Mouse (Mus musculus) testis, postnatal 14 days (tissue): ENCODE results near the gene Dcun1d4.
"Not testable (repeated sequence)": the region's sequence is repeated elsewhere in the genome, so short reads cannot be mapped to it uniquely, and the experiment has no call there.

Source experiments
- DNase-seq: peaks from one replicate; pipeline ENCODE4 v3.0.0; 2021; ENCODE audit warnings: low spot score

Gene Dcun1d4

DNA sequence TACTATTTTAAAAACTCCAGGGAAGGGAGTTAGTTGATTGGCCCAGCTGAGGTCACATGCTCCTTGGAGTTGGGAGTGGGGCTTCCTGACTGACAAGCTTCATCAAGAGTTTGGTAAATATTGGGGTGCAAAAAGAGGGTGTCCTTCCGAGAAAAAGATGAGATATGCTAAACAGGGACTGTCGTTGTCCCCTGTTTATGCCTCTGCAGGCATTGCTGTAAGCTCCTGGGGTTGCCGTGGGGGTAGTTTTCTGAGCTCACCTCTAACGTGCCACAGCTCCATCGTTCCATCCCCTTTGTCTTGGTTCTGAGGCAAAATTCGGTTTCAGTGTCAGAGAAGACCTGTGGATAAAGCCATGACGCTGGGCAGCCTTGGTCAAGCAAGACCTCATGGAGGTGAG, at the start of gene Dcun1d4:
Gene Dcun1d4, plus strand, starts transcription at position 301 of the 400 bp plus-strand sequence.
- DNase-seq: no peak

DNA sequence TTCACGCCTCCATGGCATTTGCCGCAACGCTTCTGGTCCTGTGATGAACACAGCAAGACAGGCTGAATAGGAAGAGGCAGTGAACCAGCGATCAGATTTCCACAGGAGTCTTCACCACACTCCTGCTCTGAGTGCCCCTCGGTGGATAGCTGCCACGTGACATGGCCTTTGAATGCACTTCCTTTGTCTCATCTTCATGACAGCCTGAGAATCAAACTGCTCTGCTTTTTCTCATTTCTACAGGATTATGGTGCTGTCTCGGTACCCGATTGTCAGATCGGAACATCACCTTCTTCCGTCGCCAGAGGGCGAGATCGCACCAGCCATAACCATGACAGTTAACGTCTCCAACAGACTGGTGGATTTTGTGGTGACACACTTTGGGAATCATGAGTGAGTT, 49.2 kb upstream of the Dcun1d4 start:
- DNase-seq: peak; percentile 34

DNA sequence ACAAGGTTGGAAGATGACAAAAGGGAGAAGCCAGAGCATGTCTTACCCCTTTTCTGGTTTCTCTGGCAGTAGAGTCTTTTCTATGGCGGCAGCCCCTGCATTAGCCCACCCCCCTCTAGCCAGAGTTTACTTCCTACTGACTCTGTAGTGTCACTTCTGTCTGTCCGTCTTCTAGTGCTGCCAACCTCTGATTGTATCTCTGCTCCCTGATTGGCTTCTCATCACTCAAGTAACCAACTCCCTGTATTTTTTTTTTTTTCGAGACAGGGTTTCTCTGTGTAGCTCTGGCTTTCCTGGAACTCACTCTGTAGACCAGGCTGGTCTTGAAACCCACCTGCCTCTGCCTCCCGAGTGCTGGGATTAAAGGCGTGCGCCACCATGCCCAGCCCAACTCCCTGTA, 48.0 kb upstream of the Dcun1d4 start:
- no peak for DNase-seq

DNA sequence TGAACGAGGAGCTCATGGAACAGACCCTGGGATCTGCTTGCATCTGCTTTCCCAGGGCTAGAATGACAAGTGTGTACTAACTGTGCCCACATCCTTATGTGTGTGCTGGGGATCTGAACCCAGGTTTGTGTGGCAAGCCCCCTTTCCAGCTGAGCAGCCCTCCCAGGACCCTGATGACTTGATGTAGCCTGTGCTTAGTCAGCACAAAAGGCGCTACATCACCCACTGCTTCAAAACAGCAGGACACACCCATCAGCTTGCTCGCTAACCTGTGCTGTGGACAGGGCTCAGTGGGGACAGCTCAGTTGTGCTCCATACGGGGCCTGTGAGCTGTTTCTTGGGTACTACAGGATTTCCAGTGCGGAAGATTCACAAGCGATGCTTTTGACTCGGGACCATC, 46.0 kb upstream of the Dcun1d4 start:
- no peak for DNase-seq

DNA sequence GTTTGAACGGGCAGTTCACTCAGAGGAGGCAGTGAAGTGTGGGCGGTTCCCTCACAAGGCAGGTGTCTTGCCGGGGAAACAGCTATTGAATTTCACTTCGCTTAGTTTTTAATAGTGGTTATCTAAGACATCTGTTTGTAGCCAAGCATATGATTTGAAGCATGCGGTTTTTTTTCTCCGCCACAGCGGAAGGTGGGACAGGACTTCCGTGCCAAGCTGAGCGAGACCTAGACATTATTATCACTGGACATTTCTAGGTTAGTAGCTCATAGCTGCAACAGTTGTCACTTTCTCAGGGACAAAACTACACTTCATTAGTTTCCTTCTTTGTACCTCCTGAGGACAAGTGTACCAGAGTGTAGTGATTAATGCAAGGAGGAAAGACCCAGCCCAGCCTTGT, 38.6 kb upstream of the Dcun1d4 start:
- DNase-seq: no peak

DNA sequence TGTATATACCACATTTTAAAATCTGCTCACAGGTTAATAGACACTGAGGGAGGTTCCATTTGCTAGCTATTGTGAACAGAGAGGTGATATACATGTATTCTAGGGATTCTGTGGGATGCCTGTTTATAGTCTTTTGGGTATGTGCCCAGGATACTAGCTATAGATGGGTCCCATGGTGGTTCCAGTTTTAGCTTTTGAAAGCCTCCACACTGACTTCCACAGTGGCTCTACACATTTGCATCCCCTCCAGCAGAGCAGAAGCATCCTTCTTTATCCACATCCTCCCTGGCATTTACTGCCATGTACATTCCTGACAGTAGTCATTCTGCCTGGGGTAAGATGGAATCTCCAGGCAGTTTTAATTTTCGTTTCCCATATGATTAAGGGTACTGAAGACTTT, 30.5 kb upstream of the Dcun1d4 start:
- DNase-seq: no peak

DNA sequence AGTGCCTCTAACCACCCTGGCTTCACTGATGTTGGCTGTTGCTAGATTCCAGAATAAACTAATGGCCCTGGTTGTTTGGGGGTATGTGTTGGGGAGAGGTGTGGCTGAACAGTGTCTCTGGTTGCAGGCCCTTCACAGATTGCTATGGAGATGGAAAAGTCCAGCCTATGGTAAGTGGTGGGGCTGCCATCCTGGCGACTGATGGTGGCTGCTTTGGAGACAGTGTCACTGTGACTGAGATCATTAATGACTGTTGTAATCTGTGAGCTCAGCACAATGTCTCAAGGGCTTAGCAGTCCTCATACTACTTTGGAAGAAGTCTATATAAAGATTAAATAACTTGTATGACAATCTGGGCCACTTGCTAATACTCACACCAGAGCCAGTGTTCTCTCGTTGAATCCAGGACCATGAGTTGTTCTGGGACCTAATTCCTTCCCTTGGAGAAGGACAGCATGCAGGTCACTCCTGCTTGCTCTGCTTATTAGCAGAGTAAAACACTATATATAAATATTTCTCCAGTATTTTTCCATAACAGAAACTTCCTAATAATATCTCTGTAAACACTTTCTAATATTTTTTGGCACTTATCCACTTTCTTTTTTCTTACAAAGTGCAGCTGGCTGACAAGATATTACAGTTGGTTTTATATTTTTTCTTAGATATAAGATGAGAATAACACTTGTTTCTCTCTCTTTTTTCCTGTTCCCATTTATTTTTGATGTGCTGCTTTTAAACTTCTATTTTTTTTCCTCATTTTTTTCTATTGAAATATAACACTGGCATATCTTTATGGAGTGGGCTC, 26.1 kb upstream of the Dcun1d4 start:
- DNase-seq: no peak

DNA sequence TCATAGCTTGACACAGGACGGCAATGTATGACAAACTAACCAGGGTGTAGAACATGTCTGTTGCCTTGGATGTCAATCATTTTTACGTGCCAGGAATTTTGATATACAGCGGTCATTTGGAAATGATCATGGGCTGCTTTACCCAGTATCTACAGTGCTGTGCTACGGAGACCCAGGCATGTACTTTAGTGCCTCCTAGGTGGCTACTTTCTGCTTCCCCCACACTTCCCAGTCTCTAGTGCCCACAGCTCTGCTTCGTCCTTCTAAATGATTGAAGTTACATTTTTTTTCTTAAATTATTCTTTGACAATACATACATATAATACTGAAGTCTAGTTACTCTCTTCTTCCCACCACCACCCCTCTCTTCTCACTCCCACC, 25.5 kb upstream of the Dcun1d4 start:
- DNase-seq: no peak

DNA sequence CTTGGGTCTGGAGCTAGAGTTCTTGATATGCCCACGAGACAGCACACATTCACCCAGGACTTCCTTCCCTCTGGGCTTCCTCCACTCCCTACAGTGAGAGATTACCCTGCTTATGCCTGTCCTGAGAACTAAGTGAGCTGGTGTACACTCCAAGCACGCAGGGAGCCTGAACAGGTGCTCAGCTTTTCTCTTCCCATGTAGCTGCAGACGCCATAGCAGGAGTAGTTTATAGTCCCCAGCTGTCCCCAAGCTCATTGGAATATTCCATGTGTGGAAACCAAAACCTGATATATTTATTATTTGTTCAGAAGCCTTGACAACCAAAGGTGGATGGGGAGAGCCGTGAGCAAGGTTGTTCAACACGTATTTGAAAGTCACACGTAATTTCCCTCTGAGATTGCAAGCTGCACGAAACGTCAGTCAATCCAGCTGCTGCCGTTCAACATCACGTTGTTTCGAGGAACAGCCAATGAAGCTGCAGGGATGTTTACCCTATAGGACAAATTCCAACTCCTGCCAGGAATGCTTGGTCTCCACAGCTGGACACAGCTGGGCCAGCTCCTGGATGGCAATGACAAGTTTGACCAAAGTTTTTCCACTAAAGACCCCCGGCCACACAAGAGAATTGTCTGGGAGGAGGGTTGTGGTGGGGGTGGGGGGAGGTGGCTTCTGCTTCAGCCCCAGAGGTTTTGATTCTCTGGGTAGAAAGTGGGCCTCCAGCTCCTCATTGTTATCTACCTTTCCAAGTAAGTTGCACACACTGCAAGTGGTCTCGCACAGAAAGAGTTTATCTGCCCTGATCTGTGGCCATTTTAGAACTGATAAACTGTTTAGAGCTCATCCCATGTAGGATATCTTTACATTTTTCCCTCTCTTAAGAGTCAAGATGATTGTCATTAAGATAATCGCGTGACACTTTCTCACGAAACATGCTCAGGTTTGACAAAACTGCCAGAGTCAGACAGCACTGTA, 12.1 kb upstream of the Dcun1d4 start:
- DNase-seq: no peak

DNA sequence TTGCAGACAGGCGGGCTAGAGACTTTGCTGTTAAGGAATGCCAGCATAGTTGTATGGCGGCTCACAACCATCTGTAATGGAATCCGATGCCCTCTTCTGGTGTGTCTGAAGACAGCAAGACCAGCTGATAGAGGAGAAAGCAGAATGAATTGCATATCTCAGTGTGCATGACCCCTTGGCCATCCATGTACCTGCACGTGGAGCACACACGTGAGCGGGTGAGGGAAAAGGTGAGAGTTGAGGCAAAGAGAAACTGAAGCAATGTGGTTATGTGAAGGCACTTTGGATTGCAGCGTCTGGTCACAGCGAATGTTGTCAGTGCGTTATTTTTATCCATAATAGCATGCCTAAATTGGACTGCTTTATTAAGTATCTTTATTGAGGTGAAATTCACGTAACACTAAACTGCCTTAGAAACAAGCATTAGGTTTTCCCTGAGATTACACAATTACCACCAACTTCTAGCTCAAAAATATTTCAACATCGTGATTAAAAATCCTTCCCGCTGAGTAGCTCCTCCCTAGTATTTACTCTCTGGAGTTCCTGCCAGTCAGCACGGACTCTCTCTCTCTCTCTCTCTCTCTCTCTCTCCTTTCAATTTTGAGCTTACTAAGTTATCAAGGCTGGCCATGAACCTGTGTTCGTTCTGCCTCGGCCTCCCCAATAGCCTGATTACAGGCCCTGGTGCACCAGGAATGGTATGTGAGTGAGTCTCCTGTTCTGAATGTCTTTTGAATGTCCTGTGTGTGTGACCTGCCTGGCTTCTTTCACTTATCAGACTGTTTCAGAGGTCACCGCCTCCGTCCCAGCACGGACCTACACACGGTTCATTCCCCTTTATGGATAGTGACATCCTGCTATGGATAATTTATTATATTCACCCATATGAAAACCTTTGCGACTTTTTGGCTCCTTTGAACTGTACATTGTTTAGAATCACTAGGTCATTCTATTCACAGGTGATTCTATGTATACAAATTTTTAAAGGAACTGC, 6.1 kb upstream of the Dcun1d4 start:
- no peak for DNase-seq

DNA sequence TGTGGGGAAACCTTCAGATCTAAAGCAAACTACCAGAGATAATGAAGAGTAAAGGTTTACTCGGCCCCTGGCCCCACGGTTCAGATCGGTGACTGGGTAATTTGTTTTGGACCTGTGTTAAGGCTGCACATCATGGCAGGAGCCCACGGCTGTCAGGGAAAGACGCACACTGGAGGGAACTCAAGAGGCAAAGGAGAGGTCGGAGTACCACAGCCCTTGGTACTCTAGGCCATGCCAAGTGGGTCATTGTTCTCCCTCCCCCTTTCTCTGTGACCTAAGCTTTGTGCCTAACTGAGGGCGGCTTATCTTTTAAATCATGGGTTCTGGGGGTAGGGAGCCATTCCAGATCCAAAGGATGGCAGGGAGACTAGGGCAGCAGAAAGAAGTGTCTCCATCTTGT, 601 bp downstream of the Dcun1d4 start:
- no peak for DNase-seq

DNA sequence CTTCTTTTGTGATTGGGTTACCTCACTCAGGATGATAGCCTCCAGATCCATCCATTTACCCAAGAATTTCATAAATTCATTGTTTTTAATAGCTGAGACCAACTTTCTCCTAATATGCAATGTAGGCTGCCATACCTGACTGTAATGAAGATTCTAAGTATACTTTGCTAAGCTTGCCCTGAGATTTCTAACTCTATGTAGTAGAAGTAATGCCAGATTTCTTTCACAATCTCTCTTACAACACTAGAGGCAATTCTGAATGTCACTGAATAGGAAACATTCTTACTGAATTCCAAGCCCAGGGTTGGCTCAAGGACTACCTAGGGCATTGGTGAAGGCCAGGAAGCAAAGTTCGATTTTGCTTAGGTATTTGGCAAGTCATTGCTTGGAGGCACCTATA, 1.6 kb downstream of the Dcun1d4 start:
- DNase-seq: not testable (repeated sequence)

DNA sequence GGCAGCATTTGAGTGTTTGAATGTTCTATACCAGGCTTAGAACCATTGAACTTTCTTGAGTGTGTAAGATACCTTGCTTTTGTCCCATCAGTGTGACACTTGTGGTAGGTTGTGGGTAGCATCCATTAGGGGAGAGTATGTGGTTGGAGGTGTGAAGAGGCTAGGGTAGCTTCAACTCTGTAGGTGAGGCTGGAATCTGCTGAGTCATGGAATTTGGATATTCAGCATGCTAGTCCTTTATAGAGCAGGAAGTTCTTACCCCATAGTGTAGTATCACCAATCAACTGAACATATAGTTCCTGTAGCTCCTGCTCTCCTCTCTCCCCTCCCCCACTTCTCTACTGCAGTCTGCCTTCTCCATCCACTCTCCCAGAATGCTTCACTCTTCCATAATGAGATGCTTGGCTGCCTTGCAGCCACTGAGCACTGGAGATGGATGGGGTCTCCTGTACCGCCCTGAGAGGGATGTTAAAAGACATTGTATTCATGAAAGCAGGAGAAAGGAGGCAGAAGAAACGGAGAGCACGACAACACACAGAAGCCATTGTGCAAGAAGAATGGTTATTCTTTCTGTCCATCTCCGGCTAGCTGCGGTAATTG, 3.3 kb downstream of the Dcun1d4 start:
- no peak for DNase-seq

DNA sequence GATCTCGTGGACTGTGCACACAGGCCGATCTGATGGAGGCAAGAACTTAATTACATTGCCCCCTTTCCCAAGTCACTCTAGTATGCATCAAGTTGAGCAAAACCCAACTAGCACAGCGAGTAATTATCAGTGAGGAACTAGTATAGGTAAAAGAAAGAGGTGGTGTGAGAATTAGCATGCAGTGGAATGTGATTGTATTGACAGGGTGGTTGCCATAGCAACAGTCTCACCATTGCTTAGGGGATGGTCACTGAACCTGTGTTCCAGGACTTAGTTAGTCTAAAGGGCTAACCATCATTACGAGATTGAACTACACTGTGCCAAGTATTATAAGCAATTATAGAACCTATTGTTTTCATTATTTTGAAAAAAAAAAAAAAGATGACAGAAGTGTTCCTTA, 5.7 kb downstream of the Dcun1d4 start:
- no peak for DNase-seq

DNA sequence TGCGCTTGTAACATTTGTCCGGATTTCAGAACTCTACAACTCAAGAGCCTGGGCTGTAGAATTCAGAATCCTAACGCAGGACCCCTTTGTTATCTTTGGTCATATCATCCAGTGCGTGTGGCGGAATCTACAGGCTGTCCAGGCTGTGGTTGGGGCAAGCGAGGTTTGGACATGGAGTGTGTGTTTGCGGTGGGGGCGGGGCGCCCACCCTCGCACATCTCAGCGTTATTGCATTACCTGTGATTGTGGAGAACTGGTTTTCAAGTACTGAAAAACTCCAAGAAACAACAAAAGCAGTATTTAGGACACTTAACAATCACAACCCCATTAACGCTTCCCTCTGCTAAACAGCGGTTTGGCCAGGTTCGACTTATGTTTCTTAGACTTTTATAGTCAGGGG, 9.1 kb downstream of the Dcun1d4 start:
- DNase-seq: no peak

DNA sequence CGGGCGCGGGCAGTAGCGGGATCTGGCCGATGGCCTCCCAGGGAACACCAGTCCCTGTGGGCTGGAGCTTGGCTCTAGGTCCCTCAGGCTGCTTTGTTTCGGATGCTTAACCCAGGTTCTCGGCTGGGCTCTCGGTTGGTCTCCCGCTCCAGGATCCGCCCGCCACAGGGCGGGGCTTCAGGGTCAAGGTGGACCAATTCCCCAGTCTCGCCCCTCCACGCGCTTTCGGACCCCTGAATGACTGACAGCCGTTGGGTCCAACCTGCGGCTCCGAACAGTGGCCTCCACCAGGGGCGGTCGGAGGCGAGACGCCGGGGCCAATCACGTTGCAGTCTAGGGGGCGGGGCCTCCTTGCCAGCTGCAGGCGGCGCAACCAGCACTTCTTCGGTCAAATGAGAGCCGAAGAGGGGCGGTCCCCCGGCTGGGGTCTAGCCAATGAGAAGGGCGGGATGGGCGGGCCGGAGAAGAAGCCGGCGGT, 9.8 kb downstream of the Dcun1d4 start:
- DNase-seq: peak; percentile 99

DNA sequence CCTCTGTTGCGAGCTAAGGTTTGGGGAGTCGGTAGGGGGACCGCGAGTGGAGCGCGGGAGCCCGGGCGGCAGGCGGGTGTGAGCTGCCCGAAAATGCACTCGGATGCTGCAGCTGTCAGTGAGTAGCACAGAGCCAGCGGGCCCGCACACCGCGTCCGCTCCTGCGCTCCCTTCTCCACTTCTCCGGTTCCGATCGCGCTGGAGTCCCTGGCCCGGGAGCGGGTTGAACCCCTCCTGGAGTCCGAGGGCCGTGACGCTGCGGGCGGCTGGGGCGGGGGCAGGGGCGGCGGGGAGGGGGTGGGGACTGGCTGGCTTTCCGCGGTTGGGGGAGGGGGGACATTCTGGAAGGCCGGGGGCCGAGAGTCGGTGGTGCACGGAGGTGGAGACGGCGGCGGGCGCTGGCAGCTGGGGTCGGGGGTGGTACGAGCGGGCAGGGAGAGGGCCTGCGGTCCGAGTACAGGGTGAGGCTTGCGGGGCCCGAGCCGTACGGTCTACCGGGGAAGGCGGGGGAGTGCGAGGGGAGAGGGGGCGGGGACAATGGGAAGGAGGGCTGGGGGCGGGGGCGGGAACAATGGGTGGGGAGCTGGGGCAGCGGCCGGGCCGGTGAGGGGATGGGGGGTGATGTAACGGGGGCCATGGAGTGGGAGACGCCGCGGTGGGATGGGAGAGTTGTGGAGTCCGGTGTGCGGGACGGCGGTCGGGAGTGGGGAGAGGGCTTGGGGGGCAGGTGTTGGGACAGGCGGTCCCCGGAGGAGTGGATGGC, 10.5 kb downstream of the Dcun1d4 start:
- DNase-seq: peak; percentile 46

DNA sequence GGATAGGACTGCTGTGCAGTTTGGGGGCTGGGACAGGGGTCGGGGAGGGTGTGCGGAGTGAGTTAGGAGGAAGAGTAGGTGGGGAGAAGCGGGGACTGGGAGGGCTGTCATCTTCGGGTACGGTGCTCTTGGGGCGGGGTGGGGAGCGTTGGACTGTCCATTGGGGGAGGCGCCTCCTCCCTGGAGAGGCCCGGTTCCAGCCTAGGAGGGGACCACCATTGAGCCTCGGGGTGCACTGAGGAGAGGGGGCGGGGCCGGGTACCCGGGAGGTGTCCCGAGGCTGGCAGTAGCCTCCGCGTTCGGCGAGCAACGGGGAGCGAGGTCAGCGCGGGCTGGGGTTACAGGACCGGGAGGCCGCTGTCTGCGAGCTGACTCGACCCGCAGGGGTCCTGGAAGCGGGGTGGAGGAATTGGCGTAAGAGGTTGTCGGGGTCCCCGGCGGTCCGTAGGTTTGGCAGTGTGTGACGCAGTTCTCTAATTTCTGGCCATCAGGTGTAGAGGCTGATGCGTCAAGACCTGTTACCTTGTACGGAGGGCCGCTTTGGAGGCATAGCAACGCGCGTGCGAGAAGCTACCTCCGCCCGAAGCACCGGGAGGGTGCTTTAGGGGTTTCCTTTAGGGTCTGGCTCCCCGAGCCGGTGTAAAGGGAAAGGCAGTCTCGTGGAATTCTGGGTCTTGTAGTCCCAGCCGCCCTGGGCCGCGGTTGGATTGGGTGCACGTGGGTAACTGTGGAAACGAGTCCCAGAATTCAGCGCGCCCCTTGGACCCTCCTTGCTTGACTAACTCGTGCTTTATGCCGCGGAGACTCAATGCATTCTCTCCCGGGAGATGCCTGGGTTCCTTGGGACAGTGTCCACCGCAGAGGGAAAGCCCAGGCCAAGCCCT, 11.3 kb downstream of the Dcun1d4 start:
- DNase-seq: peak; percentile 87

DNA sequence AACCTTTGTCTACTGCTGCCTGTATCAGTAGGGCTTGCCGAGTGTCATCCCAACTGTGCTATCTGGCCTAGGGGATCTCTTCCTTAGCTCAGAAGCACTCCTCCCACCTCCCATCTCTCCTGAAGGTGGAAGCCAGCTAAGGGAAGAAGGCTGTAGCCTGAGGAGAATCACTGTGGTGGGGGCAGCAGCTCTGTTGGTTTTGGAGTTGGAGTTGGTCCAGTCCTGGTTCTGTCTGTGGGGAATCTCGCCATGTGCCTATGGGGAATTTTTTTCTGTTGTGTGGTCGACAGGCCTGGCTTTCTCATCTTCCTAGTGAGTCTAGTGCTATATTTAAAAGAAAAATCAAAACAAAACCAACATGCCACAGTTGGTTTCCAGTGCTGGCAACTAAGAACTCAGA, 16.6 kb downstream of the Dcun1d4 start:
- DNase-seq: no peak

DNA sequence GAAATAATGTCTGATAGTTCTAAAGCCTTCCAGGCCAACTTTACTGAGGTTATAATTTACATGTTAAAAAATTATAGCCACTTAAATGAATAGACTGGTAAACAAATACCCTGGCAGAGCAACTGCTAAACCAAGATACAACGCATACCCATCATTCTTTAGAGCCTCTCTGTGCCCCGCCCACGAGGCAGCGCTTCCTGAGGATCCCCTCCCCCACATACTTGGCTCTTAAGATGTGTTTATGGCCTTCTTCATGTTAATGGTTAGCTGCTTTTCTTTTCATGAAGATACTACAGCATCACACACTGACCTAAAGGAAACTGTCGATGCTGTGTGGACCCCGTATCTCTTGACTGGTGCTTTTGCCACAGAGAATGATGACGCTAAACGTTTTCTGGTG, 17.8 kb downstream of the Dcun1d4 start:
- DNase-seq: no peak
